Mouse (Mus musculus) megakaryocyte-erythroid progenitor cell, adult 5-6 weeks (primary cell): Measurements from ENCODE around the gene Wwtr1. TPM values are rescaled to one million over a fixed set of nuclear protein-coding genes. Genes with fewer than 3 reads are reported as not detected.

ENCODE experiments used
- ATAC-seq: replicated peaks from 2 replicates; pipeline ENCODE4 v1.8.0; 2016; ENCODE audit warnings: mild to moderate bottlenecking, inconsistent platforms; ENCODE audit not compliant: severe bottlenecking, poor library complexity, low FRiP score, low TSS enrichment
- total RNA-seq, 2 experiments: library from RNA; stranded (forward) in 1 of 2; stranded (reverse) in 1 of 2; fragments of 200-1000, 215-1000 nt in 1 of 2; fragments of >200 nt in 1 of 2; fragmentation: Nextera tagmentation in 1 of 2; gene quantifications; 2 replicates each; pipeline ENCODE4 v1.2.3; 2014 to 2017

Wwtr1 gene
- total RNA-seq, 2 experiments from 2014 or later, result not detected

DNA sequence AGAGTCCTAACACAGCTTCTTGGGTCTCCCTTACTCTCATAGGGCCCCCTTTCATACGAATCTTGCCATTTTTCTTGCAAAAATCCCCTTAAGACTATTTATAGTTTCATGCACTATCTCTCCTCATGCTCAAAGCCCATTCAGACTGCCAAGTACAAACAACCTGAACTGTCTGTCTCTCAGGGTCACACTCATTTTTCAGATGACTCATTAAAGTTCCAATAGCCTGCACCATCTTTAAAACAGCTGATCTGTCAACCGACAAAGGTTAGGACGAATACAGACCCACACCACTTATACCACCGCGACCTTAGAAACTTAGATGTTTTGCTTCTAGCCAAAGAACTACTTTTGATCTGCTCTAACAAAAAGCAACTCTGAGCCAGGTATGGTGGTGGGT is 12.1 kb downstream of the Wwtr1 start:
- no peak for ATAC-seq

DNA sequence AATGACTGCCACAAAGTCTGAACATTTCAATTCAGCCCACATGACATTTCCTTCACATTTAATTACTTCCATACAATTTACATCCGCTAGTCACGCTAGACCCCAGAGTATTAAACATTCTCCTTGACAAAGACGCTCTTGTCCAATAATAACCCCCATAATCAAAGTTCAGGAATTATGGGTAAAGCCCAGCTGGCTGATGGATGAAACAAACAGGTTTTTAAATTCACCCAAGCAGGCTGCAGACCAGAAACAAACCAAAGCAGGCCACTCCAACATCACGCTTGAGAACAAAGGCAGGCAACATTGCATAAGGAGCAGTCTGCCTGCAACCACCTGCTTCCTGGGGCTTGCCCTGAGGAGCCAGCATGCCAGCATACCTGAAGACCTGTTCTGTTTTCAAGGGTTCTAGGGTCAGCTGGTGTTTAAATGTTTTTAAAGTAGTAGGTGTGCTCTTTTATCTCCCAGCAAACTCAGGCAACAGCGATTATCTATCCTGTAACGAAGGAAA is 12.7 kb downstream of the Wwtr1 start:
- no peak for ATAC-seq

DNA sequence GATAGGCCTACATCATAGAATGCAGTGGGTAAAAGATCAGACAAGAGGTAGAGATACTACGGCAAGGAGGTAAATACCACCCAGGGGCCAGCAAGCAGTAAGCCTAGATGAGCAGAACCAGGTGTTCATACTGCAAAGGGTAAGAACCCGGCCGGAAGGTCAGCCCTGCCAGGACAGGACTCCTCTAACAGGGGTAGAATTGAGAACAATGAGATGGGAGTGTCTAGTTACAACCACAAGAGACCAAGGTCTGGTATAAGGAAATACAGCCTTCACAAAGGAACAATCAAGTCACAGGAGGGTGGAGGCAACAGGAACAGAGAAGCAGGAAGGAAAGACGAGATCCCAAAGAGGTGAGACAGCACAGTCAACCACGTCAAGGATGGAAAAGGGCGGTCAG is 16.9 kb downstream of the Wwtr1 start:
- ATAC-seq, result no peak

DNA sequence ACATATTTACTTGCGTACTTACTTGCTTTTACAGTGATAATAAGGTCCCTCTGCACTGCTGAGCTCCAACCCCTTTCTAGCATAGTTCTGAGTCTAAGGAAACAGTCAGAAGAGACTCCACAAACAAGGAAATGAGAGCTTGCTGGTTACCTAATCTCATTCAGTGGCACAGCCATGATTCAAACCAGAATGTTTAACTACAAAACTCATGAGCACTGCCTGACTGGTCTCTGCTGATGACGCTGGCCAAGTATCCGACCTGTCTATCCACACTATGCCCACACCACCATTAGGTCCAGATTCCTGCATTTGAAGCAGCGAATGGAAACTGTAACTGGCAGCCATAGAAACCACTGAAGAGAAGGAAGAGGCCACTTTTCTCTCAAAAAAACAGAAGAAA is 18.3 kb downstream of the Wwtr1 start:
- no peak for ATAC-seq

DNA sequence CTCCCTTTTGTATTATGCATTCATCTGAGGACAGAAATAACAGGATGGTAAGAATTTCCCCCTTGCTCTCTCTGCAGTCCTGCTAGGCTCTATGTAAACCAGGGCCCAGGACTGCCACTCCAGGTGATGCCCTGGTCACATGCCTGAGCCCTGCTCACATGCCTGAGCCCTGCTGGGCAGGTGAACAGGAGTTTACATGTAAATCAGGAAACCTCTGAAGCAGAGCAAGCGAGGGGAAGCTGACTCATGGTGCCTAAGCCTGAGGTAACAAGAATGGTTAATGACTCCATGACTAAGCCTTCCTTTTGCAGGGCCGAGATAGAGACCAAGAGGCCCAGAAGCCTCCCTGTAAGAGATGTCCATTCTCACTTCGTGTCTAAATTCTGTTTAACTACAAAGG is 20.1 kb downstream of the Wwtr1 start:
- ATAC-seq, result no peak

GRCm38 (mm10) chr3:57554890-57555239 is 20.8 kb downstream of the Wwtr1 start:
- no peak for ATAC-seq

DNA sequence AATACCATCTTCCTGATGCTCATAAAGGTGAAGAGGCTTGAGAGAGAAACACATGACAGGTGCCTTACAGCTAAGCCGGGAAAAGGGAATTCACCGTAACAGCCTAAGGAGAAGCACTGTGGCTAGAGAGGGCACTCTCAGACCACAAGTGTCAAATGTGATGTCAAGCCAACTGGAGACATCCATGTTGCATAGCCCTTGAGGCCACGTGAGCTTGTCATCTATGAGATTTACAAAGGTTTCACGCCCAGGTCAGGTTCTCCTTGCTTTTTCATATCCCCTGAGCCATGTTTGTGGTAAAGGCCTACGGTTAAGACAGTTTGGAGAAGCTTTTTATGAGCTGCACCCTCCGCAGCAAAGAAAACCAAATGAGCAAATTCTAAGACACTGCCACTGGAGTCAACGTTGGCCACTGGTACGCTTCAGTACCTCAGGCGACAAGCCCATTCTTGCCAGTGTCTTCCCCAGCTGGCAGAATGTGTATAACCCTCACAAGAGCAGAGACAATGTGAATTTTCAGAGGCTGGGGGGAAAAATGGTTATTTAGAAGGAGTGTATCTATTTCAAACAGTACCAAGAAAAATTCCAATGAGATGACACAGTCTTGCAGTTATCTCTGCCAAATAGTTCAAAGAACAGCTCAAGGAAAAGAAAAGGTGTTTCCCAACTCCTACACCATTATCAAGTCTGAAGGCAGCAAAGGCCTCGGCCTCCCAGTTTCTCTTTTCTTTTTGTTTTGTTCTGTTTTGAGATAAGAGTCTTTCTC is 21.4 kb downstream of the Wwtr1 start:
- no peak for ATAC-seq

GRCm38 (mm10) chr3:57553108-57553507 is 22.6 kb downstream of the Wwtr1 start:
- no peak for ATAC-seq

DNA sequence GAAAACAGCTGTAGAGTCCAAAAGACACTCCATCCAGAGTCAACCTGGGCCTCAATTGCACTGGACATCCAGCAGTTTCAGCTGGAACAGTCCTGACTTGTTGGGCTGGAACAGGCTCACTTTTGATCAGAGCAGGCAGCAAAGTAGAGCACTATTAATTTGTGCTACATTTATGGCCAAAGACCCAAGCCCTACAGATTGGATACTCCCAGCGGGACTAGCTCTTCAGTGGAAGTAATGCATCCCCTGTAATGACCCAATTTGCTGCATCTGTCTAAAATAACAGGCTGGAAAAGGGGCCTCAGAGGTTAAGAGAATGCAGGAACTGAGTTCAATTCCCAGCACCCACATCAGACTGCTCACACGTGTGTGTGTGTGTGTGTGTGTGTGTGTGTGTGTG is 24.5 kb downstream of the Wwtr1 start:
- ATAC-seq, result no peak

- ATAC-seq, result no peak
Measured at GRCm38 (mm10) chr3:57550468-57551185, 25.1 kb downstream of the Wwtr1 start.

GRCm38 (mm10) chr3:57544154-57544553 is 31.6 kb downstream of the Wwtr1 start:
- ATAC-seq, result no peak

- no peak for ATAC-seq
Measured at GRCm38 (mm10) chr3:57542848-57543380, 32.8 kb downstream of the Wwtr1 start.

- ATAC-seq, result no peak
Measured at GRCm38 (mm10) chr3:57541205-57541604, 34.5 kb downstream of the Wwtr1 start.

DNA sequence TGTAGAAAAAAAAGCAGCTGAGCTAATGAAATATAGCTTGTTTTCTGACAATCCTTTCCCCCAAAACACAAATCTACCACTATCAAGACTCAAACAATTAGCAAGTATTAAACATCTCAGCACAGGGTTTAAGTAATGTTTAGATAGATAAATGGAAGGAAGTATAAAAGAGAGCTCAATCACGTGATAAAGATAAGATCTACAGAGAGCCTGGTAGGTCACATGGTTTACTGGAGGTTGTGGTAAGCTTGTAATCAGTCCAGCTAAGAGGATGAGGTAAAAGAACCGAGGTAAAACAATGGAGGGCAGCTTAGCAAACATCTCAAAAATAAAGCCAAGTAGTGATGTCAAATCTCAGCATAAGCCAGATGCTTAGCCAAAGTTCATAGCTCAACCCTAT is 35.2 kb downstream of the Wwtr1 start:
- no peak for ATAC-seq

DNA sequence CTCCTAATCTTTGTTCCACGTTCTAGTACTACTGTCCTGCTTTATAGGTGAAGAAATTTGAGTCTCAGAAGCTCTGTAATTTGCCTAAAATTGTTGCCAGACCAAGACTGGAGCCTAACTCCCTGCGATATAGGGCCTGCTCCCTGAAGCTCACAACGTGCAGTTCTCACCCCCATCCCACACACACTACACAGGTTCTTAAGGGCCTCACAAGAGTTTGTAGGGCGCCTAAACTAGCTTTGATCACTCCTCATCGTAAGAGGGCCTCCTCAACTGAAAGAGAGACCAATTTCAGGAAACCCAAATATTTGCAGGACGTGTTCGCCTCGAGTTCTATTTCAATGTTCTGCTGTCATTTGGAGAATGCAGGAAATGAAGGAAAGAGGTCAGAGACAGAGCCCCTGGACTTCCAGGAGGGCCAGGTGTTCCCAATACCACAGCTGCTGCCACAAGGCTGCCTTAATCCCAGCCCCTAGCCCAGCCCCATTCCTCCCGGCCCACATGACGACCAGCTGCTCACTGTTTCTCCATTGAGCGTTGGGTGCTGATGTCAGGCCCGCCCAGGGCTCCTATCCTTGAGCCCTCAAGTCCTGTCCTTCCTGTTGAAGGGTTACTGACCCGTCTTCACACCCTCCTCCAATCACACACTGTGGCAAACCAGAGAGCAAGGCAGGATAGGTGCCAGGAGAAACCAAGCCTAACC is 40.1 kb downstream of the Wwtr1 start:
- no peak for ATAC-seq

DNA sequence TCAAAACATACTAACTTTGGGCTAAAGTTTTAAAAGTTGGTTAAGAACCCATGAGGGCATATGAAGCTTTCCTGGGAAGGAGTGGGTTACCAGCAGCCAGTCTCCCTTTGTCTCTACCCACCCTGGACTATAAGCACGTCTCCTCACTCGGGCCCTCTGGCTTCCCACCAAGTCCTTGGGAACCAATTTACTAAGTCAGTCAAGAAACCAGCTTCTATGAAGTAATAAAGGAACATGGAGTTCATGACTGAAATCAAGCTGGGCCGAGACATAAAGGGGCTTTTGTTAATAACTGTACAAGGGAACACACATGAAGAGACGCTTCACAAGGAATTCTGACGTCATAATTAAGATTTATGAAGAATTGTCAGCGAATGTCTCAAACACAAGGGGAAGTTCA is 41.3 kb downstream of the Wwtr1 start:
- ATAC-seq, result no peak

GRCm38 (mm10) chr3:57533876-57534275 is 41.8 kb downstream of the Wwtr1 start:
- no peak for ATAC-seq

DNA sequence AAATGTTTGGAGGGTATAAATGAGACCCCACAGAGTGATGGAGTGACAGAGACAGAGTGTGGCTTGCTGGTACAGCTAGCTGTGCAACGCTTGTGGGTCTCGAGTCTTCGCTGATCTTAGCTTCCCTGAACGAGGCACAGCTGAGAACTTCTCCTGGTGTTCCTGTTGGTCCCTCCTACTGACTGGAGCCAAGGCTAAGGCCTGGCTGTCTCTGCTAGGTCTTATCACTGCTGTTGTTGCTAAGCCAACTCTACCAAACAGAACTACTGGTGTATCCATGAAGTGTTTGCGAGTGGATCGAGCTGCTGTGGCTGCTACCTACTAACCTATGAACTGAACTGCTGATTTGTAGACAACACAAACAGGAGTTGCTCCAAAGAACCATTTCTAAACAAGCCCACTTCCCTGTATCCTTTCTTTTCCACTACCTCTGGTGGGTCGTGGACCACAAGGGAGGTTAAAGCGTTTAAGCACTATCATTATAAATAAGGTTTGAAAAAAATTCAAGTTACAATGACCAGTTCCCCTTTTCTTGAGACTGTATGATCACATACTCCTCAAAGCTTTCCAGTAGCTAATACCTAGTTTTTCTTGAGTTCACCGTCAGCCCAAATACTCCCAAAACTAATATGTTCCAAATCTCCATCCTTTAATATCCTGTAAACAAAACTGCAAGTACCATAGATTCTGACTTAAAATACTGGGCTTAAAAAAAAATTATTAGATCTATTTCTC is 42.6 kb downstream of the Wwtr1 start:
- no peak for ATAC-seq

- no peak for ATAC-seq
Measured at GRCm38 (mm10) chr3:57530836-57531235, 44.9 kb downstream of the Wwtr1 start.

DNA sequence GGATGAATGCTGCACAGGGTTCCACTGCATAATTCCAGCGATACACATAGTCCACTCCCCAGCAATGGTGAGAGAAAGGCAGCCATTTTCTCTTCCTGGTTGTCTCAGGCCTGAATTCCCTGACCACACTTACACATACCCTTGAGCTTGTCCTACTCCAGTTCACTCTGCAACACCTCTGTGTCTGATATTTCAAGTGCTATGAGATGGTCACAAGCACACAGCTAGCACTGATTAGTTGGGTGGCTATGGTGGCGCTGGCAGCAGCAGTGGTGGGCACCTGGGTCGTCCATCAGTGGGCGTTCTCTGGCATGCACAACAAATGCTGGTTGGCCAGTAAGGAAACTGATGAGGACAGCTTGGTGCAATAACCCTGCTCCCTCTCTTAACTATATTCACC is 45.5 kb downstream of the Wwtr1 start:
- no peak for ATAC-seq
